Mouse (Mus musculus): ENCODE data around the gene Tut1. TPM values are rescaled to one million over a fixed set of nuclear protein-coding genes. Genes with fewer than 3 reads are reported as not detected.

Gene Tut1
- polyA plus RNA-seq, 1 experiment from 2014 or later, result 27.2 TPM

DNA sequence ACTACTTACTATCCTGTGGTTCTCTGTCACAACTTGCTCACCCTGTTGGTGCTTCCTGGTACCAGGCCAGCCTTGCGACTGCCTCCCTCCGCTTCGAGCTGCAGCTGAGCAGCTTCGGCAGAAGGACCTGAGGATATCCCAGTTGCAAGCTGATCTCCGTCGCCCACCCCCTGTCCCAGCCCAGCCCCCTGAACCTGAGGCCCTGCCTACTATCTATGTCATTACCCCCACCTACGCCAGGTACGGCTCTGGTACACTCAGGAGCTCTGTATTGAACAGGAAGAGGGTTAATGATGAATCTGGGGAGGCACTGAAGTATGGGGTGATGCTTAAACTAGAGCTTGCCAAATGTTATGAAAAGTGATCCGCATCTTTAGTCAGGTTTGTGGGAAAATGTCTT is 31.9 kb upstream of the Tut1 start:
- peak overlapping the region; percentile 71 for H3K4me3 ChIP-seq (ENCODE audit: low read depth, low read length)
- no peak overlapping the region for H3K27ac ChIP-seq (ENCODE audit: low read length)
- H3K36me3 ChIP-seq (ENCODE audit: control insufficient read depth, insufficient read depth, low read length), result peaks cover 16% of the 10 kb centered on the region
- no peaks in the 10 kb centered on the region for H3K27me3 ChIP-seq (ENCODE audit: control insufficient read depth, insufficient read depth, low read length)
- no peaks in the 10 kb centered on the region for H3K9me3 ChIP-seq (ENCODE audit: control insufficient read depth, low read depth, low read length)
- WGBS, result 85% methylated on average over 9 of the region's 9 CpGs
- H3K4me1 ChIP-seq (ENCODE audit: control insufficient read depth, insufficient read depth, low read length), result peaks cover 9% of the 10 kb centered on the region; the same call in 1 of the 2 replicates
- peak overlapping the region; percentile 57; the same call in 1 of the 2 replicates for H3K9ac ChIP-seq (replicated peaks; ENCODE audit: low read depth, low read length)
- no peak for ATAC-seq (ENCODE audit: insufficient number of reproducible peaks, insufficient read depth, low FRiP score, low read depth)
- peak overlapping the region; percentile 77; the same call in 1 of the 2 replicates for H3K4me2 ChIP-seq (replicated peaks; ENCODE audit: low read depth, low read length)

GRCm38 (mm10) chr19:8926766-8927165 is 26.9 kb upstream of the Tut1 start:
- Histone ChIP-seq H3K36me3 (ENCODE audit: control insufficient read depth, insufficient read depth, low read length) (peaks cover 21% of the 10 kb centered on the region; the same call in 1 of the 2 replicates), H3K4me1 (ENCODE audit: control insufficient read depth, insufficient read depth, low read length) (peaks cover 11% of the 10 kb centered on the region; the same call in 1 of the 2 replicates), H3K27me3 (ENCODE audit: control insufficient read depth, insufficient read depth, low read length) (no peaks in the 10 kb centered on the region), H3K4me3 (ENCODE audit: low read depth, low read length) (no peak overlapping the region), H3K9ac (replicated peaks; ENCODE audit: low read depth, low read length) (no peak overlapping the region), H3K4me2 (replicated peaks; ENCODE audit: low read depth, low read length) (no peak overlapping the region), H3K27ac (ENCODE audit: low read length) (no peak overlapping the region), H3K9me3 (ENCODE audit: control insufficient read depth, low read depth, low read length) (no peaks in the 10 kb centered on the region)
- ATAC-seq (ENCODE audit: insufficient number of reproducible peaks, insufficient read depth, low FRiP score, low read depth), result no peak
- 94% methylated on average over 2 of the region's 2 CpGs for WGBS

DNA sequence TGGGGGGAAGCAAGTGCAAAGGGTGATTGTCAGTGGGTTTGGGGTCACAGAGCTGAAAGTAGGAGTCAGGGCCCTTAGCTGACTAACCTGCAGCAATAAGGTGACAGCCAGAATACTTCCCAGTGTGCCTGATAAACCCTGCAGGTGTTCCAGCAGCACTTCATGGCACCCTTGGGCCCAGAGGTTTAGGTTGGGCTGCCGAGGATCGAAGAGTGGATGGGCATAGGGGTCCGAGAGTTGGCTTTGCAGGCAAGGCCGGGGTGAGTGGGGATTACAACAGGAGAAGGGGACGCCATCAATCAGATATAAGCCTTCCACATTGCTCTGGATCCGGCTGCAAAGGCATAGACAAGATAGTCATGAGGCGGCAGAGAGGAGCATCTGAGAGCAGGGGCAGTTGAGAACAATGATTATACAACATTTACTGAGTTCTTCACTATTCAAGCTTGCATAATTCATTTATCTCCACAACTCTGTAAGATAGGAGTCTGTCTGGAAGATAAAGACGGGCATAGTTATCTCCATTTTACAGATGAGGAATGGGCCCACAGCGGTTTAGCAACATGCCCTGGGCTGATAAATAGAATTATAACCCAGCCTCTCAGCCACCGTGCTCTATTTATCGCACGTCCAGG is 25.6 kb upstream of the Tut1 start:
- Histone ChIP-seq H3K9me3 (ENCODE audit: control insufficient read depth, low read depth, low read length) (no peaks in the 10 kb centered on the region), H3K9ac (replicated peaks; ENCODE audit: low read depth, low read length) (no peak overlapping the region), H3K4me3 (ENCODE audit: low read depth, low read length) (no peak overlapping the region), H3K27me3 (ENCODE audit: control insufficient read depth, insufficient read depth, low read length) (no peaks in the 10 kb centered on the region), H3K4me1 (ENCODE audit: control insufficient read depth, insufficient read depth, low read length) (peaks cover 10% of the 10 kb centered on the region; the same call in 1 of the 2 replicates), H3K4me2 (replicated peaks; ENCODE audit: low read depth, low read length) (no peak overlapping the region), H3K27ac (ENCODE audit: low read length) (no peak overlapping the region), H3K36me3 (ENCODE audit: control insufficient read depth, insufficient read depth, low read length) (peaks cover 25% of the 10 kb centered on the region; the same call in 1 of the 2 replicates)
- 83% methylated on average over 12 of the region's 12 CpGs for WGBS
- no peak for ATAC-seq (ENCODE audit: insufficient number of reproducible peaks, insufficient read depth, low FRiP score, low read depth)

DNA sequence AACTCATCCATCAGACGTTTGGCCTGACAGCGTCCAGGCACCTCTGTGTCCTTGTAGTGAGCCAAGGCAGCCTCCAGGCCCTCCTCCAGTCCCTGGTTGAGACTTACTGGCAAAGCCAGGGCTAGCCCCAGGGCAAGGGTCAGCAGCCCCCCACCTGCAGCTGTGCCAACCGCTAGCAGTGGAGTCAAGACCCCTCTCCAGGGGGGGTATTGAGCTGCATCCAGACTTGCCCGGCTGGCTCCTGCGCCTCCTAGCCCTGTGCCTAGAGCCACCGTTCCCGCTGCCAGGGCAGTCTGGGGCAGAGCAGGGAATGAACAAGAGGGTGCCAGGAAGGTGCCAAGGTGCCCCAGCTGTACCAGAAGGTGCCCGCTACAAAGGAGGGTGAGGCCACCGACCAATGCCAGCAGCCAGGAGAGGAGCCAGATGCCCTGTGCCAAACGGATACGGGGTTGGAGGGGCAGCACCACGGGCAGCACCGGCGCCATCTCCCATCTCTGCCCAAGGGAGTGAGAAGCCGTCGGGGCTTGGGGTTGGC is 24.9 kb upstream of the Tut1 start:
- peaks cover 32% of the 10 kb centered on the region; the same call in 1 of the 2 replicates for H3K36me3 ChIP-seq (ENCODE audit: control insufficient read depth, insufficient read depth, low read length)
- no peak for ATAC-seq (ENCODE audit: insufficient number of reproducible peaks, insufficient read depth, low FRiP score, low read depth)
- WGBS, result 31% methylated on average over 16 of the region's 16 CpGs
- H3K27me3 ChIP-seq (ENCODE audit: control insufficient read depth, insufficient read depth, low read length), result no peaks in the 10 kb centered on the region
- H3K4me1 ChIP-seq (ENCODE audit: control insufficient read depth, insufficient read depth, low read length), result peaks cover 10% of the 10 kb centered on the region; the same call in 1 of the 2 replicates
- peak overlapping the region; percentile 81; the same call in 1 of the 2 replicates for H3K27ac ChIP-seq (ENCODE audit: low read length)
- H3K4me3 ChIP-seq (ENCODE audit: low read depth, low read length), result peak overlapping the region; percentile 85; the same call in 1 of the 2 replicates
- no peaks in the 10 kb centered on the region for H3K9me3 ChIP-seq (ENCODE audit: control insufficient read depth, low read depth, low read length)
- H3K9ac ChIP-seq (replicated peaks; ENCODE audit: low read depth, low read length), result 0 out of 2 replicates have a peak overlapping the region, but pooled peaks have one; percentile 68
- peak overlapping the region; percentile 73 for H3K4me2 ChIP-seq (replicated peaks; ENCODE audit: low read depth, low read length)

DNA sequence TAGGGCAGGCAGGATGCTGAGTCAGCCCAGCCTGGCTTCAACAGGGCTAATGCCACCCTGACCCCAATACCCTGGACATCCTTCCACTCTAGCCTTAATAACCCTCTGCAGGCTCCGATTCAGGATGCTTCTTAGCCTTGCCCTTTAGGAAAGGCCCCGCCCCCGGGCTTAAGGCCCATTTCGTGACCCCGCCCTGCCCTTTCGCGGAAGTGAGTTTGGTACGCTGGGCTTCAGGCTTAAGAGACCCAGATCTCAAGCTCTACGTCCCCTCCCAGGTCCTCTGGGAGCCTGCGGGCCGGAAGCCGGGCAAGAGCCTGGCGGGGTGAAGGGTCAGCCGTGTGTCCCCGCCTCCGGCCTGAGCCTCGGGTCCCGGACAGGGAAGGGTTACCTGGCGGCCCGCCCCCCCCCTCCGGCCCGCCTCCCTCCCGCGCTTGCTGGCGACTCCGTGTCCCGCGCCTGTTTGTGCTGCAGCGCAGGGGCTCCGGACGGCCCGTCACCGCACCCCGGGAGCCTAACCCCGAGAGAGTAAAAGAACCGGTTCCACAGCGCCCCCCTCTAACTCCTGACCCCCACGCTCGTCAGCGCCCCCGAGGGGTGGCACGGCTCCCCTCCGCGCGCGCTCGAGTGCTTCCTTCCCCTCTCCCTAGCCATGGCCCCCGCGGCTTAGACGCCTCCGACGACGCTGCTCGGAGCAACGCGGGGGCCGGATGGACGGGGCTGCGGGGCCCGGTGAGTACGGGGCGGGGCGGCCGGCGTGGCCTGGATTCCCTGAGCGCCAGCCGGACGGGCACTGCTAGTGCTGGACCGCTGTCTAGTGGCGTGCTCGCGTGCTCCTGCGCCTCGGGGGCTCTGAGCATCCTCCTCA is 24.2 kb upstream of the Tut1 start, which contains the start of the genes Rom1 and Eml3:
Gene Rom1, minus strand, starts transcription at position 133 of the 865 bp plus-strand sequence.
Gene Eml3, plus strand, starts transcription at position 329 of the 865 bp plus-strand sequence.
- WGBS, result under 1% methylated on average over 72 of the region's 74 CpGs

GRCm38 (mm10) chr19:8930117-8930516 is 23.5 kb upstream of the Tut1 start:
- peak overlapping the region; percentile 85 for H3K4me3 ChIP-seq (ENCODE audit: low read depth, low read length)
- 7% methylated on average over 11 of the region's 11 CpGs for WGBS
- H3K4me2 ChIP-seq (replicated peaks; ENCODE audit: low read depth, low read length), result peak overlapping the region; percentile 73
- peaks cover 38% of the 10 kb centered on the region for H3K36me3 ChIP-seq (ENCODE audit: control insufficient read depth, insufficient read depth, low read length)
- no peaks in the 10 kb centered on the region for H3K27me3 ChIP-seq (ENCODE audit: control insufficient read depth, insufficient read depth, low read length)
- H3K4me1 ChIP-seq (ENCODE audit: control insufficient read depth, insufficient read depth, low read length), result peaks cover 10% of the 10 kb centered on the region; the same call in 1 of the 2 replicates
- no peak for ATAC-seq (ENCODE audit: insufficient number of reproducible peaks, insufficient read depth, low FRiP score, low read depth)
- H3K9me3 ChIP-seq (ENCODE audit: control insufficient read depth, low read depth, low read length), result no peaks in the 10 kb centered on the region
- peak overlapping the region; percentile 81 for H3K27ac ChIP-seq (ENCODE audit: low read length)
- H3K9ac ChIP-seq (replicated peaks; ENCODE audit: low read depth, low read length), result peak overlapping the region; percentile 68

More for the DNA sequence above, 24.2 kb upstream of the Tut1 start, which contains the start of the genes Rom1 and Eml3:
- H3K36me3 ChIP-seq (ENCODE audit: control insufficient read depth, insufficient read depth, low read length), result peaks cover 38% of the 10 kb centered on the region
- peak within 1 kb of the TSS; percentile 85 for H3K4me3 ChIP-seq (ENCODE audit: low read depth, low read length)
- no peaks in the 10 kb centered on the region for H3K9me3 ChIP-seq (ENCODE audit: control insufficient read depth, low read depth, low read length)
- peak; percentile 78 for ATAC-seq (ENCODE audit: insufficient number of reproducible peaks, insufficient read depth, low FRiP score, low read depth)
- no peaks in the 10 kb centered on the region for H3K27me3 ChIP-seq (ENCODE audit: control insufficient read depth, insufficient read depth, low read length)
- peak within 1 kb of the TSS; percentile 68 for H3K9ac ChIP-seq (replicated peaks; ENCODE audit: low read depth, low read length)
- H3K4me1 ChIP-seq (ENCODE audit: control insufficient read depth, insufficient read depth, low read length), result peaks cover 10% of the 10 kb centered on the region; the same call in 1 of the 2 replicates
- peak within 1 kb of the TSS; percentile 81 for H3K27ac ChIP-seq (ENCODE audit: low read length)
- H3K4me2 ChIP-seq (replicated peaks; ENCODE audit: low read depth, low read length), result peak within 1 kb of the TSS; percentile 73

GRCm38 (mm10) chr19:8930771-8931170 is 22.9 kb upstream of the Tut1 start:
- WGBS, result 75% methylated on average over 7 of the region's 7 CpGs
- Histone ChIP-seq H3K36me3 (ENCODE audit: control insufficient read depth, insufficient read depth, low read length) (peaks cover 39% of the 10 kb centered on the region), H3K27ac (ENCODE audit: low read length) (no peak overlapping the region), H3K4me3 (ENCODE audit: low read depth, low read length) (peak overlapping the region; percentile 85), H3K9ac (replicated peaks; ENCODE audit: low read depth, low read length) (peak overlapping the region; percentile 68; the same call in 1 of the 2 replicates), H3K4me2 (replicated peaks; ENCODE audit: low read depth, low read length) (peak overlapping the region; percentile 73), H3K9me3 (ENCODE audit: control insufficient read depth, low read depth, low read length) (no peaks in the 10 kb centered on the region), H3K27me3 (ENCODE audit: control insufficient read depth, insufficient read depth, low read length) (no peaks in the 10 kb centered on the region), H3K4me1 (ENCODE audit: control insufficient read depth, insufficient read depth, low read length) (peaks cover 10% of the 10 kb centered on the region; the same call in 1 of the 2 replicates)
- ATAC-seq (ENCODE audit: insufficient number of reproducible peaks, insufficient read depth, low FRiP score, low read depth), result no peak

- WGBS, result 85% methylated on average over 2 of the region's 2 CpGs
- no peaks in the 10 kb centered on the region for H3K27me3 ChIP-seq (ENCODE audit: control insufficient read depth, insufficient read depth, low read length)
- H3K9ac ChIP-seq (replicated peaks; ENCODE audit: low read depth, low read length), result no peak overlapping the region
- H3K4me1 ChIP-seq (ENCODE audit: control insufficient read depth, insufficient read depth, low read length), result no peaks in the 10 kb centered on the region; the same call in 1 of the 2 replicates
- H3K27ac ChIP-seq (ENCODE audit: low read length), result no peak overlapping the region
- no peaks in the 10 kb centered on the region for H3K9me3 ChIP-seq (ENCODE audit: control insufficient read depth, low read depth, low read length)
- H3K4me2 ChIP-seq (replicated peaks; ENCODE audit: low read depth, low read length), result no peak overlapping the region
- no peak for ATAC-seq (ENCODE audit: insufficient number of reproducible peaks, insufficient read depth, low FRiP score, low read depth)
- H3K36me3 ChIP-seq (ENCODE audit: control insufficient read depth, insufficient read depth, low read length), result peaks cover 47% of the 10 kb centered on the region
- H3K4me3 ChIP-seq (ENCODE audit: low read depth, low read length), result no peak overlapping the region
Observed at GRCm38 (mm10) chr19:8936736-8937135, 16.9 kb upstream of the Tut1 start.

All from stomach, embryonic 14.5 days (tissue).